Mouse (Mus musculus) kidney, adult 2 months (tissue): ENCODE measurements at regions not wholly inside any gene's neighbourhood (a gene's known extent, or its start where the extent isn't known, plus 50 kb on each side); places are given as distances from the start of the nearest gene placed in this dataset.

Experiments used
- CTCF ChIP-seq: fragments of 200-500 bp; conservative IDR thresholded peaks from 2 replicates; pipeline ENCODE4 v1.5.1; 2011; ENCODE audit warnings: low read depth, mild to moderate bottlenecking, control low read depth, low read length, moderate library complexity, mixed read lengths; ENCODE audit not compliant: insufficient read depth, insufficient read length
- POLR2A ChIP-seq: fragments of 200-500 bp; IDR thresholded peaks from one replicate; pipeline ENCODE4 v1.6.1; 2011; ENCODE audit warnings: low read depth, low read length, control low read depth

DNA sequence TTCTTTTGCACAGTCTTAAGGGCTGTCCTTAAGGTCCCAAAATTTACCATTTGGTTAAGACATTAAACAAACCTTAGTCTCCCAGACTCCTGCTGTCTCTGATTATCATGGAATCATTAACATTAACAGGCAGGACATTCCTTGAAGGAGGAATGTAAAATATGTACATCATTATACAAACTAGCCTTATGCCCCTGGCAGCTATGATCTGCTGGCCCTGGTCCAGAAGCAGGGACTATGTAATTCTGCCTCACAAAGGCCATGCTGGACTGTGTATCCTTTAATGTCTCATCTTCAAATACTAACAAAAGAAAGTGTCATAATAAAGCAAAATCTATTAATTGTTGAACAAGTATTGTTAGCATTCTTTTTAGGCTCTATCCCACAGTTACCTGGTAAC, 232.9 kb upstream of the Sema3a start:
- TF ChIP-seq CTCF: no peak
- no peak for TF ChIP-seq POLR2A
